Comparison of ENCODE assay signal across 17 mouse cellular contexts in the genomic region with DNA sequence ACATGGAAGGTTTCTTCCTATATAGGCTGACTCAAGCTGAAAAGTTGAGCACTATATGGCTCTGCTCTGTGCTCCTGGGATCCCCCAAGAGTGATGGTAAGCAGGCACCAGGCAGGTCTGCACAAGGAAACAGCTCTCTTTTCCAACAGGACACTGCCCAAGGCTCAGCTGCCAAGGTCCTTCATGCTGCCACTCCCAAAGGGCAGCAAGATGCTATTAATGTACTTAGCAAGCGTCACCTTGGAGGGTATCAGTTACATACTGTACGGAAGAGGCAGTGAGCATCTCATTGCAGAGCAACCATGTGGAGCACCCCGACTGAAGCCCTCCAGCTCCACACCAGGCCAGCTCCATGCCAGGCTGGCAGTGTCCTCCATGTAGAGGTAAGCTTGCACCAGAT.
"Had no signal": no experiment of that assay in that cellular context is flagged by ENCODE, and none has a peak within 500 bp of the region (broad histone marks: within the 10 kb centered on the region; RNA-seq: fewer than 3 reads in every experiment).

No protein-coding gene starts in this region.

- H3K4me2 ChIP-seq: lung, embryonic 14.5 days; midbrain, embryonic 12.5 days; neural tube, embryonic 13.5 days; neural tube, embryonic 15.5 days; stomach, embryonic 15.5 days had no signal

- H3K4me3 ChIP-seq: midbrain, embryonic 10.5 days; midbrain, embryonic 12.5 days; neural tube, embryonic 13.5 days; neural tube, embryonic 15.5 days; stomach, embryonic 15.5 days had no signal

- H3K27me3 ChIP-seq: midbrain, embryonic 12.5 days; neural tube, embryonic 13.5 days; neural tube, embryonic 15.5 days; stomach, embryonic 15.5 days had no signal

- H3K36me3 ChIP-seq: midbrain, embryonic 10.5 days; midbrain, embryonic 12.5 days; neural tube, embryonic 13.5 days; neural tube, embryonic 15.5 days; stomach, embryonic 15.5 days had no signal

- DNase-seq: lung, adult 18-20 months; lung, embryonic 14.5 days; lung, postnatal 10 days; lung, postnatal 4 days; midbrain, embryonic 14.5 days; retina, postnatal 1 day; right cerebral cortex, adult 18-20 months; right cerebral cortex, postnatal 25 days; right cerebral cortex, postnatal 4 days; thymus, adult 2 months; thymus, postnatal 25 days; thymus, postnatal 4 days had no signal
